Mouse (Mus musculus) CH12.LX (cell line): Measurements from ENCODE around the gene Nmnat2. TPM values are rescaled to one million over a fixed set of nuclear protein-coding genes. Genes with fewer than 3 reads are reported as not detected.

Experiments used
- DNase-seq: peaks from one replicate; pipeline ENCODE4 v3.0.0-alpha.2; 2013; ENCODE audit errors: extremely low read depth
- H3K27ac ChIP-seq: 2 replicates; pipeline ENCODE4 v1.5.1; 2012; ENCODE audit warnings: low read depth, mild to moderate bottlenecking, control low read depth, moderate library complexity; ENCODE audit not compliant: insufficient read depth
- H3K27me3 ChIP-seq: replicated peaks from 2 replicates; pipeline ENCODE3; 2012; ENCODE audit warnings: inconsistent platforms
- H3K36me3 ChIP-seq, 2 experiments: replicated peaks in 1 of 2; 2 replicates each; pipeline versions ENCODE3 to v1.6.1; 2012; ENCODE audit warnings: inconsistent platforms in 1 of 2, low read length in 1 of 2, mild to moderate bottlenecking in 1 of 2, mixed read lengths in 1 of 2, moderate library complexity in 1 of 2; ENCODE audit not compliant: control insufficient read depth in 1 of 2, insufficient read depth in 1 of 2
- H3K4me1 ChIP-seq, 2 experiments: 2 replicates each; pipeline ENCODE4 v1.6.1; 2012; ENCODE audit warnings: inconsistent platforms in 1 of 2, moderate library complexity in 1 of 2; ENCODE audit not compliant: insufficient read depth in 2 of 2, control insufficient read depth in 1 of 2
- H3K4me2 ChIP-seq: 2 replicates; pipeline ENCODE4 v1.6.1; 2012; ENCODE audit warnings: low read depth, mild to moderate bottlenecking, control low read depth; ENCODE audit not compliant: poor library complexity, insufficient read depth, severe bottlenecking
- H3K4me3 ChIP-seq, 3 experiments: fragments of 150-350 bp in 1 of 3; sonication (generic) in 1 of 3; replicated peaks in 1 of 3; 2 replicates each; pipeline versions ENCODE3 to v1.5.1; 2011 to 2012; ENCODE audit warnings: low read depth in 2 of 3, low read length in 2 of 3, mild to moderate bottlenecking in 2 of 3, moderate library complexity in 2 of 3, control low read depth in 1 of 3, improper control_type of control experiment in 1 of 3, inconsistent platforms in 1 of 3, mixed read lengths in 1 of 3; ENCODE audit not compliant: poor library complexity in 1 of 3
- H3K79me2 ChIP-seq: replicated peaks from 2 replicates; pipeline ENCODE4 v1.6.1; 2012; ENCODE audit warnings: mild to moderate bottlenecking, moderate library complexity; ENCODE audit not compliant: control insufficient read depth, poor library complexity, insufficient read depth, severe bottlenecking; ENCODE audit errors: extremely low read depth
- H3K9ac ChIP-seq: 2 replicates; pipeline ENCODE4 v1.6.1; 2012; ENCODE audit warnings: low read depth, mild to moderate bottlenecking, control low read depth, moderate library complexity; ENCODE audit not compliant: insufficient read depth
- H3K9me3 ChIP-seq: replicated peaks from 2 replicates; pipeline ENCODE3; 2012; ENCODE audit warnings: low read length, inconsistent platforms, mixed read lengths
- BHLHE40 ChIP-seq: IDR thresholded peaks from 2 replicates; pipeline ENCODE4 v1.6.1; 2011; ENCODE audit warnings: mild to moderate bottlenecking, low read depth, low read length, improper control_type of control experiment
- CHD2 ChIP-seq: IDR thresholded peaks from 2 replicates; pipeline ENCODE4 v1.6.1; 2011; ENCODE audit warnings: low read length, improper control_type of control experiment
- E2F4 ChIP-seq: IDR thresholded peaks from 2 replicates; pipeline ENCODE4 v1.6.1; 2011; ENCODE audit warnings: low read depth, low read length, improper control_type of control experiment; ENCODE audit not compliant: insufficient replicate concordance
- GABPA ChIP-seq: IDR thresholded peaks from 2 replicates; pipeline ENCODE4 v1.6.1; 2012; ENCODE audit warnings: low read depth, low read length, improper control_type of control experiment, inconsistent platforms; ENCODE audit not compliant: insufficient replicate concordance
- JUN ChIP-seq: IDR thresholded peaks from 2 replicates; pipeline ENCODE4 v1.6.1; 2011; ENCODE audit warnings: low read depth, mild to moderate bottlenecking, low read length, improper control_type of control experiment, moderate library complexity; ENCODE audit not compliant: insufficient read depth
- MAZ ChIP-seq: IDR thresholded peaks from 2 replicates; pipeline ENCODE4 v1.6.1; 2012; ENCODE audit warnings: low read depth, mild to moderate bottlenecking, inconsistent platforms, low read length, improper control_type of control experiment, moderate library complexity
- MXI1 ChIP-seq: IDR thresholded peaks from 2 replicates; pipeline ENCODE4 v1.6.1; 2011; ENCODE audit warnings: mild to moderate bottlenecking, low read depth, low read length, improper control_type of control experiment
- MYC ChIP-seq: IDR thresholded peaks from 2 replicates; pipeline ENCODE4 v1.6.1; 2011; ENCODE audit warnings: low read depth, mild to moderate bottlenecking, improper control_type of control experiment, low read length
- NRF1 ChIP-seq: IDR thresholded peaks from 2 replicates; pipeline ENCODE4 v1.6.1; 2014; ENCODE audit warnings: low read depth, mild to moderate bottlenecking, inconsistent platforms, low read length, improper control_type of control experiment, moderate library complexity
- PAX5 ChIP-seq: IDR thresholded peaks from 2 replicates; pipeline ENCODE4 v1.6.1; 2012; ENCODE audit warnings: low read length, inconsistent platforms, mixed read lengths
- POLR2A ChIP-seq: IDR thresholded peaks from 2 replicates; pipeline ENCODE4 v1.6.1; 2011; ENCODE audit warnings: low read depth, mild to moderate bottlenecking, improper control_type of control experiment, low read length
- RAD21 ChIP-seq: IDR thresholded peaks from 2 replicates; pipeline ENCODE4 v1.6.1; 2011; ENCODE audit warnings: low read depth, mild to moderate bottlenecking, low read length, improper control_type of control experiment, moderate library complexity
- TCF12 ChIP-seq: IDR thresholded peaks from 2 replicates; pipeline ENCODE4 v1.6.1; 2014; ENCODE audit warnings: low read depth, mild to moderate bottlenecking, inconsistent platforms, low read length, improper control_type of control experiment
- USF1 ChIP-seq: IDR thresholded peaks from 2 replicates; pipeline ENCODE4 v1.6.1; 2014; ENCODE audit warnings: low read depth, mild to moderate bottlenecking, inconsistent platforms, low read length, improper control_type of control experiment
- USF2 ChIP-seq: conservative IDR thresholded peaks from 2 replicates; pipeline ENCODE4 v1.6.1; 2011; ENCODE audit warnings: low read depth, low read length, improper control_type of control experiment
- ZC3H11A ChIP-seq: IDR thresholded peaks from 2 replicates; pipeline ENCODE4 v1.6.1; 2012; ENCODE audit warnings: low read depth, mild to moderate bottlenecking, inconsistent platforms, low read length, improper control_type of control experiment
- ZMIZ1 ChIP-seq: IDR thresholded peaks from 2 replicates; pipeline ENCODE4 v1.6.1; 2012; ENCODE audit warnings: low read depth, mild to moderate bottlenecking, inconsistent platforms, low read length, improper control_type of control experiment
- dilution Hi-C: fragments of 300-500 bp; cut with MboI; formaldehyde crosslinking; loops from 2 replicates; pipeline ENCODE4 v1.14.3; 2020; ENCODE audit warnings: low sequenced_read_pairs; ENCODE audit not compliant: extremely low pct_unique_long_range_greater_than_20kb, extremely low pct_ligation_motif_present
- in situ Hi-C: fragments of 300-500 bp; cut with MboI; formaldehyde crosslinking; loops from 3 replicates; pipeline ENCODE4 v1.14.3; 2019; ENCODE audit warnings: low sequenced_read_pairs, low pct_ligation_motif_present, low pct_unique_long_range_greater_than_20kb, mixed read lengths
- polyA plus RNA-seq: library from polyadenylated mRNA; unstranded; fragments of >175 nt; gene quantifications from 2 replicates; pipeline ENCODE4 v1.2.1, GENCODE M21; 2012; ENCODE audit warnings: low read depth; ENCODE audit not compliant: insufficient read length
- total RNA-seq, 2 experiments: library from RNA; depleted of rRNA; stranded (reverse); fragments of 300-350 nt in 1 of 2; fragments of >200 nt in 1 of 2; gene quantifications; 2 replicates each; pipeline ENCODE4 v1.2.3; 2012 to 2014

The Nmnat2 gene
- total and polyA plus RNA-seq, 3 experiments, result 0.04 to 0.09 (median 0.09) TPM

GRCm38 (mm10) chr1:153145791-153146190 is 191.0 kb downstream of the Nmnat2 start:
- Histone ChIP-seq H3K9me3 (no peaks in the 10 kb centered on the region), H3K36me3 (no peaks in the 10 kb centered on the region), H3K27ac (no peak overlapping the region), H3K4me1 (peaks cover 3 to 5% of the 10 kb centered on the region in 2 experiments; a peak in 1 of 4 replicates)
- in situ Hi-C loops, result no loop called here
- no peak for DNase-seq
- TF ChIP-seq NRF1 (no peak), RAD21 (no peak), PAX5 (no peak), USF2 (no peak), GABPA (no peak), MXI1 (no peak), JUN (no peak), POLR2A (no peak), ZC3H11A (no peak), TCF12 (no peak), ZMIZ1 (no peak), CHD2 (no peak), E2F4 (no peak)
- TF ChIP-seq, all 38 proteins: peak for 0
- Histone ChIP-seq H3K79me2 (no peaks in the 10 kb centered on the region), H3K4me2 (no peak overlapping the region), H3K4me3 (no peak overlapping the region), H3K9ac (no peak overlapping the region), H3K27me3 (no peaks in the 10 kb centered on the region)
- dilution Hi-C loops, result no loop called here

GRCm38 (mm10) chr1:153152594-153152993 is 197.8 kb downstream of the Nmnat2 start:
- H3K9me3 ChIP-seq, result no peaks in the 10 kb centered on the region
- no peak for DNase-seq
- no peak overlapping the region for H3K4me2 ChIP-seq
- no peak overlapping the region for H3K27ac ChIP-seq
- no peak overlapping the region for H3K4me3 ChIP-seq
- dilution Hi-C loops, result no loop called here
- no peak for TF ChIP-seq USF1
- no peak for TF ChIP-seq MYC
- TF ChIP-seq MAZ, result no peak
- no peak for TF ChIP-seq BHLHE40
- in situ Hi-C loops, result no loop called here
- peaks cover 3 to 6% of the 10 kb centered on the region in 2 experiments; a peak in 3 of 4 replicates for H3K4me1 ChIP-seq
- no peaks in the 10 kb centered on the region for H3K27me3 ChIP-seq
- no peaks in the 10 kb centered on the region for H3K36me3 ChIP-seq
- no peak overlapping the region for H3K9ac ChIP-seq
- no peaks in the 10 kb centered on the region for H3K79me2 ChIP-seq
